Mouse (Mus musculus) forebrain, embryonic 12.5 days (tissue): Measurements from ENCODE around the gene Traf3ip3. TPM values are rescaled to one million over a fixed set of nuclear protein-coding genes. Genes with fewer than 3 reads are reported as not detected.

Source experiments
- ATAC-seq: fragments of 200-750 bp; cut with Nextera tagmentation; 2 replicates; pipeline ENCODE4 v1.8.0; 2017; ENCODE audit warnings: moderate TSS enrichment; ENCODE audit not compliant: low FRiP score
- H3K27ac ChIP-seq: fragments of 300-500 bp; sonication (generic); 2 replicates; pipeline ENCODE4 v1.5.1; 2016; ENCODE audit warnings: mild to moderate bottlenecking
- H3K27me3 ChIP-seq: fragments of 300-500 bp; sonication (generic); 2 replicates; pipeline ENCODE4 v1.6.1; 2016; ENCODE audit warnings: mild to moderate bottlenecking
- H3K36me3 ChIP-seq: fragments of 300-500 bp; sonication (generic); replicated peaks from 2 replicates; pipeline ENCODE4 v1.6.1; 2016; ENCODE audit warnings: mild to moderate bottlenecking
- H3K4me1 ChIP-seq: fragments of 300-500 bp; sonication (generic); 2 replicates; pipeline ENCODE4 v1.6.1; 2016
- H3K4me2 ChIP-seq: fragments of 300-500 bp; sonication (generic); 2 replicates; pipeline ENCODE4 v1.6.1; 2016; ENCODE audit warnings: mild to moderate bottlenecking, moderate library complexity
- H3K4me3 ChIP-seq: fragments of 300-500 bp; sonication (generic); replicated peaks from 2 replicates; pipeline ENCODE4 v1.5.1; 2016; ENCODE audit warnings: mild to moderate bottlenecking
- H3K9ac ChIP-seq: fragments of 300-500 bp; sonication (generic); 2 replicates; pipeline ENCODE4 v1.6.1; 2016; ENCODE audit warnings: mild to moderate bottlenecking
- H3K9me3 ChIP-seq: fragments of 300-500 bp; sonication (generic); 2 replicates; pipeline ENCODE4 v1.6.1; 2016
- WGBS: fragments of 180-500 bp; shearing (Covaris S2); methylation state at CpG from one replicate; pipeline ENCODE4 v1.1.7; 2016; 5-methylcytosine and 5-hydroxymethylcytosine counted together
- polyA plus RNA-seq: library from polyadenylated mRNA; unstranded; fragments of >200 nt; fragmentation: Nextera tagmentation; extraction: Ambion mirVana; gene quantifications from 2 replicates; pipeline ENCODE4 v1.2.1, GENCODE M21; 2016

Traf3ip3 gene
- 0.31 and 1.0 TPM in 2 replicates for polyA plus RNA-seq

- Histone ChIP-seq H3K4me1 (no peaks in the 10 kb centered on the region), H3K9me3 (no peaks in the 10 kb centered on the region), H3K36me3 (no peaks in the 10 kb centered on the region), H3K4me3 (no peak within 1 kb of the TSS), H3K27me3 (no peaks in the 10 kb centered on the region; the same call in 1 of the 2 replicates), H3K27ac (no peak within 1 kb of the TSS), H3K9ac (no peak within 1 kb of the TSS), H3K4me2 (no peak within 1 kb of the TSS)
- WGBS, result 68% methylated on average over 5 of the region's 5 CpGs
- ATAC-seq, result no peak
Measured at GRCm38 (mm10) chr1:193201383-193201778, at the start of gene Traf3ip3. TSS of gene Traf3ip3 (minus strand) at chr1:193201703.

GRCm38 (mm10) chr1:193250026-193250425 lies 48.5 kb upstream of the Traf3ip3 start:
- Histone ChIP-seq H3K27ac (no peak overlapping the region), H3K4me3 (no peak overlapping the region), H3K9ac (no peak overlapping the region), H3K36me3 (no peaks in the 10 kb centered on the region), H3K4me1 (no peaks in the 10 kb centered on the region), H3K4me2 (no peak overlapping the region), H3K9me3 (no peaks in the 10 kb centered on the region), H3K27me3 (no peaks in the 10 kb centered on the region)
- 86% methylated on average over 2 of the region's 2 CpGs for WGBS
- no peak for ATAC-seq

- Histone ChIP-seq H3K9ac (no peak overlapping the region), H3K9me3 (no peaks in the 10 kb centered on the region), H3K27me3 (no peaks in the 10 kb centered on the region), H3K4me2 (no peak overlapping the region), H3K4me1 (no peaks in the 10 kb centered on the region), H3K4me3 (no peak overlapping the region), H3K36me3 (no peaks in the 10 kb centered on the region), H3K27ac (no peak overlapping the region)
- 86% methylated on average over 6 of the region's 6 CpGs for WGBS
- no peak for ATAC-seq
Measured at GRCm38 (mm10) chr1:193244235-193244634, 42.7 kb upstream of the Traf3ip3 start.

GRCm38 (mm10) chr1:193243571-193244193 lies 42.2 kb upstream of the Traf3ip3 start:
- no peak overlapping the region for H3K9ac ChIP-seq
- no peaks in the 10 kb centered on the region for H3K36me3 ChIP-seq
- ATAC-seq, result no peak
- H3K27ac ChIP-seq, result no peak overlapping the region
- H3K27me3 ChIP-seq, result no peaks in the 10 kb centered on the region
- H3K4me2 ChIP-seq, result no peak overlapping the region
- H3K4me3 ChIP-seq, result no peak overlapping the region
- H3K9me3 ChIP-seq, result no peaks in the 10 kb centered on the region
- H3K4me1 ChIP-seq, result no peaks in the 10 kb centered on the region
- WGBS, result 66% methylated on average over 10 of the region's 10 CpGs

- H3K4me1 ChIP-seq, result no peaks in the 10 kb centered on the region
- H3K9me3 ChIP-seq, result no peaks in the 10 kb centered on the region
Measured at GRCm38 (mm10) chr1:193242863-193243262, 41.4 kb upstream of the Traf3ip3 start.

GRCm38 (mm10) chr1:193242238-193242637 lies 40.7 kb upstream of the Traf3ip3 start:
- H3K9ac ChIP-seq, result no peak overlapping the region
- H3K4me2 ChIP-seq, result no peak overlapping the region
- H3K4me3 ChIP-seq, result no peak overlapping the region
- no peaks in the 10 kb centered on the region for H3K27me3 ChIP-seq
- H3K36me3 ChIP-seq, result no peaks in the 10 kb centered on the region
- 85% methylated on average over 8 of the region's 8 CpGs for WGBS
- H3K9me3 ChIP-seq, result no peaks in the 10 kb centered on the region
- H3K27ac ChIP-seq, result no peak overlapping the region
- no peaks in the 10 kb centered on the region for H3K4me1 ChIP-seq
- ATAC-seq, result no peak

More at GRCm38 (mm10) chr1:193242863-193243262, 41.4 kb upstream of the Traf3ip3 start:
- H3K27me3 ChIP-seq, result no peaks in the 10 kb centered on the region
- H3K4me2 ChIP-seq, result no peak overlapping the region
- no peak overlapping the region for H3K27ac ChIP-seq
- no peak for ATAC-seq
- H3K9ac ChIP-seq, result no peak overlapping the region
- 49% methylated on average over 4 of the region's 4 CpGs for WGBS
- no peaks in the 10 kb centered on the region for H3K36me3 ChIP-seq
- no peak overlapping the region for H3K4me3 ChIP-seq

- Histone ChIP-seq H3K4me2 (no peak overlapping the region), H3K4me3 (no peak overlapping the region), H3K9me3 (no peaks in the 10 kb centered on the region), H3K36me3 (no peaks in the 10 kb centered on the region), H3K27ac (no peak overlapping the region), H3K27me3 (no peaks in the 10 kb centered on the region), H3K9ac (no peak overlapping the region), H3K4me1 (no peaks in the 10 kb centered on the region)
- WGBS, result 92% methylated on average over 4 of the region's 4 CpGs
- no peak for ATAC-seq
Measured at GRCm38 (mm10) chr1:193241436-193241835, 39.9 kb upstream of the Traf3ip3 start.

GRCm38 (mm10) chr1:193238426-193238825 lies 36.9 kb upstream of the Traf3ip3 start:
- H3K4me2 ChIP-seq, result no peak overlapping the region
- H3K27ac ChIP-seq, result no peak overlapping the region
- H3K27me3 ChIP-seq, result no peaks in the 10 kb centered on the region
- no peak overlapping the region for H3K4me3 ChIP-seq
- no peaks in the 10 kb centered on the region for H3K36me3 ChIP-seq
- 60% methylated on average over 4 of the region's 4 CpGs for WGBS
- no peaks in the 10 kb centered on the region for H3K4me1 ChIP-seq
- H3K9ac ChIP-seq, result no peak overlapping the region
- no peaks in the 10 kb centered on the region for H3K9me3 ChIP-seq
- ATAC-seq, result no peak

GRCm38 (mm10) chr1:193234930-193235329 lies 33.4 kb upstream of the Traf3ip3 start:
- 89% methylated on average over 7 of the region's 7 CpGs for WGBS
- Histone ChIP-seq H3K27me3 (no peaks in the 10 kb centered on the region), H3K4me3 (no peak overlapping the region), H3K27ac (no peak overlapping the region), H3K36me3 (no peaks in the 10 kb centered on the region), H3K9ac (no peak overlapping the region), H3K4me1 (no peaks in the 10 kb centered on the region), H3K9me3 (no peaks in the 10 kb centered on the region), H3K4me2 (no peak overlapping the region)
- no peak for ATAC-seq

GRCm38 (mm10) chr1:193234130-193234645 lies 32.7 kb upstream of the Traf3ip3 start:
- Histone ChIP-seq H3K9me3 (no peaks in the 10 kb centered on the region), H3K4me1 (no peaks in the 10 kb centered on the region), H3K36me3 (no peaks in the 10 kb centered on the region), H3K27me3 (no peaks in the 10 kb centered on the region), H3K27ac (no peak overlapping the region), H3K4me3 (no peak overlapping the region), H3K9ac (no peak overlapping the region), H3K4me2 (no peak overlapping the region)
- 88% methylated on average over 2 of the region's 2 CpGs for whole genome bisulfite sequencing
- ATAC-seq, result no peak

GRCm38 (mm10) chr1:193232732-193233131 lies 31.2 kb upstream of the Traf3ip3 start:
- H3K4me1 ChIP-seq, result no peaks in the 10 kb centered on the region
- no peak overlapping the region for H3K9ac ChIP-seq
- ATAC-seq, result no peak
- no peak overlapping the region for H3K4me2 ChIP-seq
- no peaks in the 10 kb centered on the region for H3K9me3 ChIP-seq
- H3K4me3 ChIP-seq, result no peak overlapping the region
- H3K36me3 ChIP-seq, result no peaks in the 10 kb centered on the region
- no peak overlapping the region for H3K27ac ChIP-seq
- 89% methylated on average over 2 of the region's 2 CpGs for WGBS
- no peaks in the 10 kb centered on the region for H3K27me3 ChIP-seq

GRCm38 (mm10) chr1:193230935-193231334 lies 29.4 kb upstream of the Traf3ip3 start:
- Histone ChIP-seq H3K27me3 (no peaks in the 10 kb centered on the region), H3K27ac (no peak overlapping the region), H3K4me3 (no peak overlapping the region), H3K36me3 (no peaks in the 10 kb centered on the region), H3K9me3 (no peaks in the 10 kb centered on the region), H3K9ac (no peak overlapping the region), H3K4me1 (no peaks in the 10 kb centered on the region), H3K4me2 (no peak overlapping the region)
- no peak for ATAC-seq
- WGBS, result 77% methylated on average over 5 of the region's 5 CpGs

GRCm38 (mm10) chr1:193230531-193230930 lies 29.0 kb upstream of the Traf3ip3 start:
- 82% methylated on average over 3 of the region's 3 CpGs for WGBS
- H3K27me3 ChIP-seq, result no peaks in the 10 kb centered on the region

More at GRCm38 (mm10) chr1:193230531-193230930, 29.0 kb upstream of the Traf3ip3 start:
- Histone ChIP-seq H3K9ac (no peak overlapping the region), H3K36me3 (no peaks in the 10 kb centered on the region), H3K4me3 (no peak overlapping the region), H3K4me1 (0 out of 2 replicates have a peak, but pooled peaks cover under 1% of the 10 kb centered on the region), H3K27ac (no peak overlapping the region), H3K4me2 (no peak overlapping the region), H3K9me3 (no peaks in the 10 kb centered on the region)
- no peak for ATAC-seq
